Mouse (Mus musculus) CH12.LX (cell line): ENCODE results near the gene Ccdc144b. TPM values are rescaled to one million over a fixed set of nuclear protein-coding genes. Genes with fewer than 3 reads are reported as not detected.

Experiments
- polyA plus RNA-seq: library from polyadenylated mRNA; unstranded; fragments of >175 nt; gene quantifications from 2 replicates; pipeline ENCODE4 v1.2.1, GENCODE M21; 2012; ENCODE audit warnings: low read depth; ENCODE audit not compliant: insufficient read length
- total RNA-seq, 2 experiments: library from RNA; depleted of rRNA; stranded (reverse); fragments of 300-350 nt in 1 of 2; fragments of >200 nt in 1 of 2; gene quantifications; 2 replicates each; pipeline ENCODE4 v1.2.3; 2012 to 2014

Ccdc144b gene
- total and polyA plus RNA-seq, 3 experiments = 0.10 TPM; not detected in 2

Other genes with a start within 250 kb of the Ccdc144b start
- gene Dcun1d1, start 116.1 kb downstream of the Ccdc144b start, total RNA-seq (2012; rRNA removed) = 32.6 and 38.9 TPM in 2 replicates
- gene Dcun1d1, start 116.1 kb downstream of the Ccdc144b start, total RNA-seq (2014; rRNA removed) = 72.4 and 86.0 TPM in 2 replicates
- gene Dcun1d1, start 116.1 kb downstream of the Ccdc144b start, polyA plus RNA-seq = 42.3 and 55.2 TPM in 2 replicates
- 12.8 and 13.4 TPM in 2 replicates for gene Mccc1, start 52.9 kb downstream of the Ccdc144b start, total RNA-seq (2012; rRNA removed)
- gene Mccc1, start 52.9 kb downstream of the Ccdc144b start, total RNA-seq (2014; rRNA removed) = 9.5 and 10.0 TPM in 2 replicates
- 30.0 and 37.9 TPM in 2 replicates for gene Mccc1, start 52.9 kb downstream of the Ccdc144b start, polyA plus RNA-seq
- gene Acad9, start 12.4 kb upstream of the Ccdc144b start, total RNA-seq (2012; rRNA removed) = 61.7 and 62.2 TPM in 2 replicates
- gene Acad9, start 12.4 kb upstream of the Ccdc144b start, total RNA-seq (2014; rRNA removed) = 77.8 and 85.7 TPM in 2 replicates
- 86.1 and 86.4 TPM in 2 replicates for gene Acad9, start 12.4 kb upstream of the Ccdc144b start, polyA plus RNA-seq
- gene D3Ertd254e, start 97.5 kb upstream of the Ccdc144b start, total RNA-seq (2012; rRNA removed) = 3.0 and 3.4 TPM in 2 replicates
- 5.0 and 5.8 TPM in 2 replicates for gene D3Ertd254e, start 97.5 kb upstream of the Ccdc144b start, total RNA-seq (2014; rRNA removed)
- gene D3Ertd254e, start 97.5 kb upstream of the Ccdc144b start, polyA plus RNA-seq = 4.7 and 4.8 TPM in 2 replicates
- not detected in 2 replicates for gene Qrfpr, start 168.8 kb upstream of the Ccdc144b start, total RNA-seq (2012; rRNA removed)
- not detected in 2 replicates for gene Qrfpr, start 168.8 kb upstream of the Ccdc144b start, total RNA-seq (2014; rRNA removed)
- not detected in 2 replicates for gene Qrfpr, start 168.8 kb upstream of the Ccdc144b start, polyA plus RNA-seq